Mouse (Mus musculus) right cerebral cortex, postnatal 4 days (tissue): ENCODE measurements at regions not wholly inside any gene's neighbourhood (a gene's known extent, or its start where the extent isn't known, plus 50 kb on each side); places are given as distances from the start of the nearest gene placed in this dataset.
A peak's percentile ranks its signal among the peaks of the same experiment; 100 is the strongest.
"Not testable (repeated sequence)": the region's sequence is repeated elsewhere in the genome, so short reads cannot be mapped to it uniquely, and the experiment has no call there.

Experiments used
- DNase-seq: peaks from one replicate; pipeline ENCODE4 v3.0.0-alpha.2; 2022

- peak; percentile 5 for DNase-seq
Measured at GRCm38 (mm10) chr1:14109190-14109482, 1984.0 kb downstream of the 4930444P10Rik start.

DNA sequence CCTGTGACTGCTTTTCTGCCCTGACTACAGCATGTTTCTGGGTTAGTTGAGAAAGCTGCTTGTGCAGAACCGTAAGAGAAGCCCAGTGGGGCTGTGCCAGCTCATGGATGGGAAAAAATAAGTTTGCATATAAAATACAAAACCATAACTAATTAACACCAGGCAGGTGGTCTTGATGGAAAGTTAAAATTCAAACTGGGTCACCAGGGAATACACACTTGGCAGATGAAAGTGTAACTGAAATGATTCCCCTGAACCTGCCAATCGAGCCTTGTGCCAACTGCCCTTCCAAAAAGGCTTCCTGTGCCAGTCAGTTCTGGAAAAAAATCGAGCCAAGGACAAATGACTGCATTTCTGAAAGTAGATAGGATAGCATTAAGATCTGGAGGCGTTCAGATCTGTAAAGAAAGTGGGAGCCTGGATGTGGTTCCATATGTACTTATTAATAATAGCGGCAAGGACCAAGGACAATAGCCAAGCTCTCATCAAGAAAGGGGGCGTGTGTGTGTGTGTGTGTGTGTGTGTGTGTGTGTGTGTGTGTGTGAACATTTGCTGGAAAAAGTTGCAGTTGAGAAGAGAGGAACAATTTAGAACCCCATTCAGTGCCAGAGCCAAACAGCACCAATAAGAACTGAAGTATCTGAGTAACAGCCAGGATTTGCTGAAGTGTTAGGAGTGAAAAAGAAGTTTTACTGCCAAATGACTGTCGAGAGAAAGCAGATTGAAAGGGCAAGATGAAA lies 1984.5 kb downstream of the 4930444P10Rik start:
- DNase-seq = peak; percentile 45

- not testable (repeated sequence) for DNase-seq
Measured at GRCm38 (mm10) chr1:14105521-14105920, 1987.6 kb downstream of the 4930444P10Rik start.

GRCm38 (mm10) chr1:14104529-14104928 lies 1988.6 kb downstream of the 4930444P10Rik start:
- DNase-seq = no peak

- DNase-seq = no peak
Measured at GRCm38 (mm10) chr1:14099031-14099430, 1994.1 kb downstream of the 4930444P10Rik start.

DNA sequence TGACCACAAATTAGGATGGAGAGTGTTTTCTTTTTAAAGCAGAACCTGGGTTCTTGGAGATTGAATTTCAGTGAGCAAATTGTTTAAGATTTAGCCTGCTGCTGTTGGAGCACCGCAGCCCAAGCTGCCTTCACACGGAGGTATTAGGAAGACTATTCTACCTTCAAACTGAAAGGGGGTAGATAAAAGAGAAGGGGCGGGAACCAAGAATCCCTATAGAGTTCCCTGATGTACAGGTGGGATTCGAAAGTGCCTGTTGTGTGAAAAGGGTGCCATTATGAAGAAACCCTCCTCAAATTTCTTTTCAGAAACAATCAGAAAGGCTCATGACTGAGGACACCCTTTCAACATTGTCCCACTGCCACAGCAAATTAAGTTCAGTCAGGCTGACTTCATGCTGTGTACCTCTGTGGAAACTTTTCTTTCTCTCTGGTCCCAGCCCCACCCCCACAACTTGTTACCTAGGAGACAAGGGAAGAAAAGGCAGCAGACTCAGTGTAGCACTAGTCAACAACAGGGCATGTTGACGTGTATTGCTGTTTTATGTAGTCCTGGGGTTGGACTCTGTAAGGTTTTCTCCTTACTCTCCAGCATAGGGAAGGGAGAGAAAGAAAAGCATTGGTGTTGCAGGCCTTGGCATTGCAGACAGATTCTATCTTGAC lies 1995.4 kb downstream of the 4930444P10Rik start:
- DNase-seq = no peak

DNA sequence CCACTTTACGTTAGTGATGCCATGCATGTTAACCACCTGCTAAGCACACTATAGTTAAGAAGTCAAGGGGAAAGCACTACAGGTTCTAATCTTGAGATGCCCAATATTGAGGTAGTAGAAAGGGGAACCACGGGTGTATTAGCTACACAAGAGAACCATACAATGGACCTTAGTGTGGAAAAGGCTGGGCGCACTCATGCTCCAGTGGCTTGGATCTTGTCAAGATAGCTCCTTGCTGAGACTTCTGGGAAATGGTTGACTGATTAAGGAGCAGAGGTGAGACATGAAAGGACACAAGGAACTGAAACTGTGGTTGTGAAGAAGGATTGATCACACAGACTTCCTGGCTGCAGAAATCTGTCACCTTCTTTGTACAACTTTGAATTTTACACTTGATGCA lies 2028.3 kb downstream of the 4930444P10Rik start:
- no peak for DNase-seq

GRCm38 (mm10) chr1:14036163-14036562 lies 2057.0 kb downstream of the 4930444P10Rik start:
- DNase-seq = no peak

GRCm38 (mm10) chr1:14011484-14011883 lies 2081.6 kb downstream of the 4930444P10Rik start:
- DNase-seq = no peak

DNA sequence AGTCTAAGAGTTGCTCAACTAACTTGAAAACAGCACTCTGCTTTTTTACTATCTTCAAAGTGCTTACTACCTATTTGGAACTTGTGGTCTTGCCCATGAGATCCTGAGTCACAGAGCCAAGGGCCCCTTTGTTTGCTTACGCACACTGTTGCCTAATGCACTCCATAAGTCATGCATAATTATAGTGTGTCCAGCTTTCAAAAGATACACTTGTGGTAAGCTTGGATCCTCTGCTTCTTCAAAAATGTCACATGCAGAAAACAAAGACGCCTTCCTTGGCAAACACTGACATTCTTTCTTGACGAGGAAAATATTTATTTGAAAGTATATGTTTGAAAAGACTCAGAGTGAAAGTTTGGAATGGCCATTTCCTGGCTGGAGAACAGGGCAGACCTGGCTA lies 2082.3 kb downstream of the 4930444P10Rik start:
- DNase-seq = no peak

GRCm38 (mm10) chr1:14002550-14002949 lies 2090.6 kb downstream of the 4930444P10Rik start:
- DNase-seq = no peak

DNA sequence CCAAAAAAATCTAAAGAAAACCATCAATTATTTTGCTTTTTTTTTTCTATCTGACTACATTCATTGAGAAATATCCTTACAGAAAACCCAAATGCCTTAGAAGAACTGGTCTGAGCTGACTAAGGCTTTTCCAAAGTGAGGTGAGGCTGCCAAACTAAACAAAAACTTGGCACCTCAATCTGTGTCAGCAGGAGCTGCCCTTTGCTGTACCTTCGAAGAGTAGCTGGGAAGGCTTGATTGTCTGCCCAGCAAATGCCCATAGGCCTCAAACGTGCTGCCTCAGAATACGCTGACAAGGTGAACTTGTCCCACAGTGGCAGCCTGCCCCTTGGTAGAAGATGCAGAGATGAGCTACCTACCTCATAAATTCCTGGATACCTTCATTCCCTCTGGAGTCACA lies 2091.7 kb downstream of the 4930444P10Rik start:
- DNase-seq = no peak

- DNase-seq = no peak
Measured at GRCm38 (mm10) chr1:14000605-14001395, 2092.3 kb downstream of the 4930444P10Rik start.

GRCm38 (mm10) chr1:13998178-13998708 lies 2094.9 kb downstream of the 4930444P10Rik start:
- no peak for DNase-seq

DNA sequence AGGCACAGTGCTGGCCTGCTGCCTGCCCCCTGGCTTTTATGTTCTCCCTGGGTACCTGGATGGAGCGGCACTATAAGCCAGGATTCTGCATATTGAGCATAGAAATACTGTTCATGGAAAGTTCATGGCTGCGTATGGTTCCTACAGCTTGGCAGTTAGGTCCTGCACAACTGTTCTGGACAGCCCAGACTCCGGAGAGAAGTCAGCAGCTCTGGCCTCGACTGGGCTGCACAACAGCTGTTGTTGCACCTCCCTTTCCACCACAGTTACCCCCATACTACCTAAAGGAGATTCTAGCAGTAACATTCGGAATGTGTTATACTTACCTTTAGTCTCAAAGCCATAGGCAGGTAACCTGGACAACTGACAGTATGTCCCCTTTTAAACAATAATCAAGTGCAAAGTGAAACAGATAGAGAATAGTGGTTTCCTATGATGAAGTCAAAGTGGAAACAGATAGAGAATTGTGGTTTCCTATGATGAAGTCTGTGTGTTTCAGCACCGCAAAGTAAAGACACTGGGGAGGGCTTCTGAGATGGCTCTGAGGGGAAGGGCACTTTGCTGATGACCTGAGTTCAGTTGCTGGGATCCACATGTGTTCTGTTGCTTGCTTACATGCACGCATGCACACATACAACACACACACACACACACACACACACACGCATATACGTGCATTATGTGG lies 2099.2 kb downstream of the 4930444P10Rik start:
- no peak for DNase-seq

- DNase-seq = no peak
Measured at GRCm38 (mm10) chr1:13992978-13993377, 2100.1 kb downstream of the 4930444P10Rik start.

DNA sequence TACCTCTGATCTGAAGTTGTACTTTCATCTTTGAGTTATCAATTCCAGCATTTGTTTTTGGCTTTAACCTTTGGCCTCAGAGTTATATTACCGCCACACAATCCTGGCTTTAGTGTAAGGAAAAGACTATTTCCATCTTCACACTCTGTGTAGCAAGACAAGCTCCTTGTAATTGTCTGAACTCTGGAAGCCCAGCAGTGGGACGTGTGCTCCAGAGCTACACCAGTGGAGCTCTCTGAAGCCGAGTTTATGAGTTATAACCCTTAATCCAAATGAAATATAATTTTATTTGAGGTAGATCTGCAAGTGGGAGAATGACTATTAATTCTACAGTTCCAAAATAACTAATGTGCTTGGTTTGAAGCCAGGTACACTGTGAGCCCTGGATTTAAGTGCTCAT lies 2103.8 kb downstream of the 4930444P10Rik start:
- DNase-seq = no peak

GRCm38 (mm10) chr1:13984833-13985232 lies 2108.3 kb downstream of the 4930444P10Rik start:
- no peak for DNase-seq

- DNase-seq = no peak
Measured at GRCm38 (mm10) chr1:13980273-13980672, 2112.9 kb downstream of the 4930444P10Rik start.

DNA sequence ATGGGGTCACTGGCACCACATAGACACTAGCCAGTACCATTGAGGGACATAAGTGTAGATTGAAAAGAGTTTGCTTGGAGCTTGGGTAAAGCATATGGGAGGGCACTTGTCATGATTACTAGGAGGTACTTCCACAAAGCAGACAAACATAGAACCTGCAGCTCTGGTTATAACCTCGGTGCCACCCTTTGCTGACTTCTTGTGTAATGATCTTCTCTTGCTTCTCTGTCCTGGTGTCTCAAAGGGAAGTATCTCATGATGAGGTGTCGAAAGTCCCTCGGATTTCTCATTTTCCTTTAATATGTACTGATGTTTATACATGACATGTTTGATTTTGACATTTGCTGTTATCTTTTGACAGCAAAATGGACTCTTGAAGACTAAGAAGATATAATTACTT lies 2114.5 kb downstream of the 4930444P10Rik start:
- DNase-seq = no peak

GRCm38 (mm10) chr1:13977207-13977606 lies 2115.9 kb downstream of the 4930444P10Rik start:
- DNase-seq = no peak

DNA sequence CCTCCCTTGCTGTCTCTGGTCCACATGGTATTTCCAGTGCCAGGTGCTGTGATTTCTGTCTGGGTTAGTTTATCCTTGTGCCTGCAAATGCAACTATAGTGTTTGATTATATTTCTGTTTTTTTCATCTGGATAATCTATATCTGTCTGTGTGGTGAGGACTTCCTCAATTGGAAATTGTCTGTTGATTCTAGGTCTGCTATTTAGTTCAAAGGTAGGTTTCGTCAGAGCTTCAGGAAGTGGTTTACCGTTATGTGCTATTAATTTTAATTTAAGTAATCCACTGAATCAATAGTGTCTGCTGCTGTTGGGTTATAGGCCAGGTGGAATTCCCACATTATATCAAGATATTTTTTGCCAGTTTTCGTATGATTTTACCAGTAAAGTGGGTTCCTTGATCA lies 2143.9 kb downstream of the 4930444P10Rik start:
- DNase-seq = no peak

- no peak for DNase-seq
Measured at GRCm38 (mm10) chr1:13941351-13941750, 2151.8 kb downstream of the 4930444P10Rik start.
